Mouse (Mus musculus) left cerebral cortex, adult 2 months (tissue): ENCODE measurements around the gene Bcl7b. TPM values are rescaled to one million over a fixed set of nuclear protein-coding genes. Genes with fewer than 3 reads are reported as not detected.

ENCODE experiments used
- DNase-seq, 2 experiments: peaks; one replicate each; pipeline ENCODE4 v3.0.0; 2021 to 2022; ENCODE audit warnings: low spot score in 2 of 2, mixed read lengths in 1 of 2; ENCODE audit errors: extremely low spot score in 1 of 2
- H3K27ac ChIP-seq: fragments of 200-600 bp; 2 replicates; pipeline ENCODE4 v1.8.1; 2022
- H3K4me3 ChIP-seq: fragments of 200-600 bp; 2 replicates; pipeline ENCODE4 v1.8.1; 2022
- CTCF ChIP-seq: fragments of 200-600 bp; IDR thresholded peaks from 2 replicates; pipeline ENCODE4 v1.8.1; 2022; ENCODE audit warnings: antibody characterized with exemption, mild to moderate bottlenecking, moderate library complexity
- intact Hi-C: fragments of 180-260 bp; cut with DNase I; formaldehyde crosslinking; loops from one replicate; pipeline ENCODE4 v1.15.1; 2025
- total RNA-seq, 2 experiments: library from RNA; stranded (reverse); gene quantifications; 2 replicates each; pipeline ENCODE4 v1.2.3; 2021

Gene Bcl7b
- total RNA-seq, 2 experiments from 2014 or later: 50.6 to 54.6 TPM

DNA sequence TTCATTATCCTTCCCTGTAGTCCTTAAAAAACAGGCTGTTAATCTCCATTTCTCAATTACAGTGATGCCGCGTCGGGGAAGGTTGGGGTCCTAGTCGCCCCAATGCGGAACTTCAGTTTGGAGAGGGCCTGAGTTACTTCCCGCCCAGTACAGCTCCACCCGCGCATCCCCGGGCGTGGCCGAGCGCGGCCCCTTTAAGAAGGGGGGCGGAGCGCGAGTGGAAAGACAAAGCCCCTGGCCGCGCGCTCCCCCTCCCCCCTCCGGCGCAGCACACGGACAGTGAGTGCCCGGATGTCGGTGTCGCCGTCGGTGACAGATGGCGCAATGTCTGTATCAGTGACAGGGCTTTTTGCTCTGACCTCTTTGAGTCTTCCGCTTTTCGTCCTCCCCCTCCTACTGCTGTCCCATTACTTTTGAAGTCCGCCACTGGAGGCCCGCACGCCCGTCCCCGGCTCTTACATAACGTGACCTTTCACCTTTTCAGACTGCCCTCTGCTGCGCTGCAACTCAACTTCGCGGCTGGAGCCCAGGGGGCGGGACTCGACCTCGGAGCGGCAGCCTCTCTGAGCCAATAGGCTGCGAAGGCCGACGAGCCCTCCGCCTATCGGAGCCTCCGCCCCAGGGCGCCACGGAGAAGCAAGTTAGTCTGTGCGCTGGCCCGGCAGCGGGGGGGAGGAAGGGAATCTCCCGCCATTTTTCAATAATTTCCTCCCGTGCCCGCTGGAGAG, 18.7 kb downstream of the Bcl7b start, which contains the start of gene Baz1b:
TSS of gene Baz1b (plus strand) at position 644 of the 728 bp plus-strand sequence.
- Histone ChIP-seq H3K27ac (peak within 1 kb of the TSS; percentile 95), H3K4me3 (peak within 1 kb of the TSS; percentile 85)
- DNase-seq: peak; percentile 96 to 98
- TF ChIP-seq CTCF: no peak; the same call in none of the 2 replicates
- intact Hi-C loops: loop anchor here (1.0 to 10.0 kb wide), 4 partner anchors 18 to 748 kb away; partner anchors contain the start of genes Bcl7b, Tbl2 and Ywhag

DNA sequence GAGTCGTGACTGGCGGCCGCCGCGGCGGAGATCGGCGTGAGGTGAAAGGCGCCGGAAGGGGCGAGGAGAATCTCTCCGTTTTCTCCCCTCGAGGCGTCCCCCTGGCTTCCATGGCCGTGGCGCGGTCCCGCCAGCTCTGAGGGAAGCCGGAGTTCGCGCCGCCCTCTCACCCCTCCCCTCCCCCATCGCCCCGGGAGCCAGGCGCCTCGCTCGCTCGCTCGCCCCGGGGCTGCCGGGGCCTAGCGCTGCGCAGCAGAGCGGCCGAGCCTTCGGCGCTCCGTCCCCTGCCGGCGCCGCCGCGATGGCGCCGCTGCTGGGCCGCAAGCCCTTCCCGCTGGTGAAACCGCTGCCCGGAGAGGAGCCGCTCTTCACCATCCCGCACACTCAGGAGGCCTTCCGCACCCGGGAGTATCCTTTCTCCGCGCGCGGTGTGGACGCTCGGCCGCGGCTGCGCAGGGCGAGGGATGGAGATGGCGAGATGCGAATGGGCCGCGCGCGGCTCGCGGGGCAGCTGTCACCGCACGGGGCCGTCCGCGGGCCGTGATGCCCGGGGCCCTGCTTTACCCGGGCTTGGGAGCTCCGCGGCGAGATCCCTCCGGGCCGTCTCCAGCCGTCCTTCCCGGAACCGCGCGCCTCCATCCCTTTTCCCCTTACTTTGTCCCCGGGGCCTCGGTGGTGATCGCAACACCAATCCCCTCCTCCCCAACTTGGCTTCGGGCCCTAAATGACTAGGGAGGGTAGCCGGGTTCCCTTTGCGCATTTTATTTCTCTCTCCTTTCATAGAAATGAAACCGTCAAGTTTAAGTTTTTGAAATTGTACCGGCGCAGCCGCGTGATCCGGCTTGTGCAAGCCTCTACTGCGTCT, 19.5 kb downstream of the Bcl7b start:
- no peak; the same call in none of the 2 replicates for TF ChIP-seq CTCF
- peak; percentile 37 to 49 for DNase-seq
- intact Hi-C loops: loop anchor here (1.0 to 10.0 kb wide), 4 partner anchors 19 to 747 kb away; partner anchors contain the start of genes Bcl7b, Tbl2 and Ywhag
- peak overlapping the region; percentile 85 for H3K4me3 ChIP-seq
- H3K27ac ChIP-seq: peak overlapping the region; percentile 95

DNA sequence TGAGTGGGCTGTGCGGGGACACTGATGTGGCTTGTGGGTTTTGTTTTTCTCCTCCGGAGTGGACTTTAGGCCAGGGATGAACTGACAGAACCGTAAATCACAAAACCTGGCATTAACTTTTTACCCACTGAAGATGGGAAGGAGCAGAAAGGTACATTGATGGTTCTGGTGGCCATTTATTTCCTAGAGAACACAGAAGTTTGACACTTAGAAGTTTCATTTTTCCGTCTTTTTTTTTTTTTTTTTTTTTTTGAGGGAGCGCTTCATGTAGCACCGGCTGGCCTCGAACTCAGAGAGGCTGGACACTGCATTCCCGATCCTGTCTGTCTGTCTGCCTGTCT, 20.1 kb downstream of the Bcl7b start:
- no peak for DNase-seq
- TF ChIP-seq CTCF: no peak
- intact Hi-C loops: loop anchor here (5.0 to 10.0 kb wide), 3 partner anchors 41 to 747 kb away; partner anchors contain the start of genes Tbl2 and Ywhag
- peak overlapping the region; percentile 85 for H3K4me3 ChIP-seq
- peak overlapping the region; percentile 95 for H3K27ac ChIP-seq

DNA sequence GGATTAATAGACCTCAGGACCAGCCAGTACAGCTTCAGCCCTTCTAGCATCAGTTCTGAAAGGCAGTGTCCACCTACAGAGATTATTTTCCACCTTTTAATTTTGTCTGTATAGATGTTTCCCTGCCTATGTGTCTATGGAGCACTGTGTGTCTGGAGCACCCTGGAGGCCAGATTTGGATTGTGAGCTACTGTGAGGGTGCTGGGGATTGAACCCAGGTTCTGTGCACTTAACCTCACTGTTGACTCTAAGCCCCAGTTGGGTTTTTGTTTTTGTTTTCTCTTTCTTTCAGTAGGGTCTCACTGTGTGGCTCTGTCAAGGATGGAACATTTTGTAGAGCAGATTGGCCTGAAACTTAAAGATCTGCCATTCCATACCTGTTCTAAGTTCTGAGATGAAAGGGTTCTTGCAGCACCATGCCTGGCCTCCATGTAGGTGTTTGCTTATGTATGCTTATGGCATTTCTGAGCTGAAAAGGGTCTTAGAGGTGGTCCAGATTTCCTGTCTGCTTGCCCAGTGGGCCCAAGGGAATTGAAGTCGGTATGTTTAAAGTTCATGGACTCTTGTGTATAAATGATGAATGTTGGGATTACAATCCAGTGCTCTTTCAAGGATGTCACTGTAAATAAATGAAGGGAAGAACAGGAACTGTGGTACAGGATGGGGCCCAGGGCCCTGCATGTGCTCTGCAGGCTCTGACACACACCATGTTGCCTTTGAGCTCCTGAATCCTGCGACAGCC, 21.4 kb downstream of the Bcl7b start:
- H3K27ac ChIP-seq: no peak overlapping the region
- intact Hi-C loops: loop anchor here (5.0 to 10.0 kb wide), 3 partner anchors 42 to 745 kb away; partner anchors contain the start of genes Tbl2 and Ywhag
- H3K4me3 ChIP-seq: peak overlapping the region; percentile 85; the same call in 1 of the 2 replicates
- TF ChIP-seq CTCF: peak; percentile 31
- no peak for DNase-seq

DNA sequence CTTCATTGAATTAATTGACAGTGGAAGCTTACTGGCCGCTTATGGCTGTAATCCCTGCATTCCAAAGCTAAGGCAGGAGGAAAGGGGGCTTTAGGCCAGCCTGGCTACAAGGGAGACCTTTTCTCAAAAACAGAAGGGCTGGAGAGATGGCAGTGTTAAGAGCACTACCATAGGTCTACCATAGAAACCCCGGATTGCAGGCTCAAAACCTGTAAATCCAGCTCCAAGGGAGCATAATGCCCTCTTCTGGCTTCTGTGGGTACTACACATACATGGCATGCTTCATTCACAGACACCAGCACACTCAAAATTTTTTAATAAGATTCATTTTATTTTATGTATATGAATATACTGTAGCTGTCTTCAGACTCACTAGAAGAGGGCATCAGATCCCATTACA, 23.5 kb downstream of the Bcl7b start:
- Histone ChIP-seq H3K4me3 (no peak overlapping the region), H3K27ac (no peak overlapping the region)
- peak; percentile 47 to 68 for DNase-seq
- peak; percentile 95 for TF ChIP-seq CTCF
- intact Hi-C loops: loop anchor here (1.0 kb wide), 1 partner anchor 73 kb away; no protein-coding TSS in a partner anchor

DNA sequence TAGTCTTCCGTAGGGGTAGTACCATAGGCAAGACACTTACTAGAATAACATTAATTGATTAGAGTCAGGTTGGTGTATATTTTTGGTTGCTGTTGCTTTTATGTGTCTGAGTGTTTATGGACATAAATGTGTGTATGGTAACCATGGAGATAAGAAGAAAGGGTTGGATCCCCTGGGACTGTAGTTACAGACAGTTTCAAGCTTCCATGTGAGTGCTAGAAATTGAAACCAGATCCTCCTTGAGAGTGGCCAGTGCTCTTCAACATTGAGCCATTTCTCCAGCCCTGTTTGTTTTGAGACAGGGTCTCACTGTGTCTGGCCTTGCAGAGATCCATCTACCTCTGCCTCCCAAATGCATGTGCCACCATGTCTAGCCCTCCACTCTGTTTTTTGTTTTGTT, 24.3 kb downstream of the Bcl7b start:
- intact Hi-C loops: no loop called here
- H3K4me3 ChIP-seq: no peak overlapping the region
- no peak overlapping the region for H3K27ac ChIP-seq

DNA sequence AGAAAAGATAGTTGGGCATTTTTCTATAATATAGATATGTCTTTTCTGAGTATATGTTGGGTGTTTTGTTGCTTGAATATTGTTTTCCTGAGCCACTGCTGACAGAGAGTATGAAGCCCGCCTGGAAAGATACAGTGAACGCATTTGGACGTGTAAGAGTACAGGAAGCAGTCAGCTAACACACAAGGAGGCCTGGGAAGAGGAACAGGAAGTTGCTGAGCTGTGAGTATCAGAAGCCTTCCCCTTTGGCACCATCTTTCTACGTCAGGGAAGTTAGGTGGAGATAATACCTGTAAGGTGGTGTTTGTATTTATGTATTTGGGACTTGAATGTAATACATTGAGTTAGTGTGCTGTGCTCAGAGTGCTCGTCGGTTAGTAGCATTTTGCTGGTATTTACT, 28.3 kb downstream of the Bcl7b start:
- no peak overlapping the region for H3K27ac ChIP-seq
- DNase-seq: no peak
- H3K4me3 ChIP-seq: no peak overlapping the region
- no peak for TF ChIP-seq CTCF
- intact Hi-C loops: no loop called here

More for the DNA sequence above, 24.3 kb downstream of the Bcl7b start:
- DNase-seq: no peak
- no peak for TF ChIP-seq CTCF

DNA sequence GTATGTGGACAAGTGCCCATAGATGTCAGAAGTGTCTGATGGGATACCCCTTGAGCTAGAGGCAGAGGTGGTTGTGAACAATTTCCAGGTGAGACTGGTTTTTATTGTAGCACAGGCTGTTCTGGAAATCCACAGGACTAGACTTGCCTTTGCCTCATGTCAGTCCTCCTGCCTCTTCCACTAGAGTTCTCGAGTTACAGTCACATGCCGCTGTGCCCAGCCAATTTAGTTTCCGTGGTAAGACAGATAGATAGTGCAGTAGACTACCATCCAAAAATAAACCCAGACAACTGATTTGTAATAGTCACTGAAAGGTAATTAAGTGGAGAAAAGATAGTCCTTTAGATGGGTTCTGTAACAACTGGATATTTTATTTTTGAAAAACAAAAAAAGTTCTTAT, 34.7 kb downstream of the Bcl7b start:
- TF ChIP-seq CTCF: no peak
- H3K27ac ChIP-seq: no peak overlapping the region
- H3K4me3 ChIP-seq: no peak overlapping the region
- intact Hi-C loops: no loop called here
- no peak for DNase-seq

DNA sequence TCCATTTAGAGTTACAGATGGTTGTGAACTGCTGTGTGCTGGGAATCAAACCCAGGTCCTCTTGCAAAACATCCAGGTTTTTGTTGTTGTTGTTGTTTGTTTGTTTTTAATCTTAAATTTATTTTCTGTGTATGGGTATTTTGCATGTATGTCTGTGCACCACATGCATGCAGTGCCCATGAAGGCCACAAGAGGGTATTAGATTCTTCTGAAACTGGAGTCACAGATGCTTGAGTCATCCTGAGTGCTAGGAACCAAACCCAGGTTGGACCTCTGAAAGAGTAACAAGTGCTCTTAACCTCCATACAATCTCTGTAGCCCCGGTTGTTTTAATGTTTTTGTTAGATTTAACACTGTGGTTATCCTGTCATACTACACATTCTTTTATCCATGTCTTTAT, 40.1 kb downstream of the Bcl7b start:
- peak; percentile 29 for TF ChIP-seq CTCF
- intact Hi-C loops: no loop called here
- H3K4me3 ChIP-seq: no peak overlapping the region

DNA sequence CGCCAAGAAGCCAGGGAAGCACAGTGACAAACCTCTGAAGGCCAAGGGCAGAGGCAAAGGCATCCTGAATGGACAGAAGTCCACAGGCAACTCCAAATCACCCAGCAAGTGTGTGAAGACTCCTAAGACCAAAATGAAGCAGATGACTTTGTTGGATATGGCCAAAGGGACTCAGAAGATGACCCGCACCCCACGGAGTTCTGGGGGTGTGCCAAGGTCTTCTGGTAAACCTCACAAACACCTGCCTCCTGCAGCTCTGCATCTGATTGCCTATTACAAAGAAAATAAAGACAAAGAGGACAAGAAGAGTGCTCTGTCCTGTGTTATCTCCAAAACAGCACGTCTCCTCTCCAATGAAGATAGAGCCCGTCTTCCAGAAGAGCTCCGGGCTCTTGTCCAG, 48.8 kb downstream of the Bcl7b start:
- TF ChIP-seq CTCF: no peak
- H3K4me3 ChIP-seq: no peak overlapping the region
- no peak for DNase-seq
- intact Hi-C loops: no loop called here
- no peak overlapping the region for H3K27ac ChIP-seq

More for the DNA sequence above, 40.1 kb downstream of the Bcl7b start:
- DNase-seq: no peak
- no peak overlapping the region for H3K27ac ChIP-seq

DNA sequence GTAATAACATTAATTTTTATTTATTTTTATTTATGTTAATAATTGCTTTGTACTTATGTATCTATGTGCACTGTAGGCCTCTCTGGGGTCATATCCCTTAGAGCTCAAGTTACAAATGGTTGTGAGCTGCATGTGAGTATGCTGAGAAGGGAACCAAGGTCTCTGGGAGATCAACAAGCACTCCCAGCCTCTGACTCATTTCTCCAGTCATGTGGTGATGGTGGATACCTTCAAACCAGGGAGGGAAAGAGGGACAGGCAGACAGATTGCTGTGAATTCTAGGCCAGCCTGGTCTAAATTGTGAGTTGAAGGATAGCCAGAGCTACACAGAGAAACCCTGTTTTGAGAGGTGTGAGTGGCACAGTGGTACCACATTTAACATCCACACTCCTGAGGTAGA, 52.9 kb downstream of the Bcl7b start:
- Histone ChIP-seq H3K4me3 (no peak overlapping the region), H3K27ac (no peak overlapping the region)
- intact Hi-C loops: no loop called here
- DNase-seq: no peak
- TF ChIP-seq CTCF: no peak
